Mouse (Mus musculus): ENCODE measurements at regions not wholly inside any gene's neighbourhood (a gene's known extent, or its start where the extent isn't known, plus 50 kb on each side); places are given as distances from the start of the nearest gene placed in this dataset.

DNA sequence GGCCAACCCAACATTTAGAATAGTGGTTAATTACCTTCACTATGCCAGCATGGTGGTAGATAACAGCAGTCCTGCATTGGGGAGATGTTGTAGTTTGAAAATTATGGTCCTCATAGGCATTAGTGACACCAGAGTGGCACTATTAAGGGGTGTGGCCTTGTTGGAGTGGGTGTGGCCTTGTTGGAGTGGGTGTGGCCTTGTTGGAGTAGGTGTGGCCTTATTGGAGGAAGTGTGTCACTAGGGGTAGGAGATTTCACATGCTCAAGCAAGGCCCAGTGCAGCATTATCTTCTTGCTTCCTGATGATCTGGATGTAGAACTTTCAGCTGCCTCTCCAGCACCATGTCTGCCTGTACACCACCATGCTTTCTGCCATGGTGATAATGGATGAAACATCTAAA lies 225.3 kb upstream of the Gadl1 start:
- DNase-seq, result no peak

DNA sequence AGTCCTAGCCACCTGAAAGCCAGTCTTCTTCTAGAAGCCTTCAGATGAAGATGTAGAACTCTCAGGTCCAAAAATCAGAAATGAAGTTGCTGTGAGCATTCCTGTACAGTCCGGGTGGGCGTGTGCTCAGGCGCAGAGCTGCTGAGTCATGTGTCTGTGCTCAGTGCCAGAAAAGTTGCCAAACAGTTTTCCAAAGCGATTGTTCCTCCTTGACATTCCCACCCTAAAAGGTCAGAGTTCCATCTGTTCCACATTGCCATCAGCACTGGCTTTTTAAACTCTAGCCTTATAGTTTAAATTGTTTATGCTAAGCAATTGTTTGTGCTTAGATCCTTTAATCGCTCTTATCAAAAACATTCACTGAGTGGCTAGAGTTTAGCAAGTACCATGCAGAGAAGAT lies 222.7 kb upstream of the Gadl1 start:
- peak; percentile 14 to 21 for DNase-seq

DNA sequence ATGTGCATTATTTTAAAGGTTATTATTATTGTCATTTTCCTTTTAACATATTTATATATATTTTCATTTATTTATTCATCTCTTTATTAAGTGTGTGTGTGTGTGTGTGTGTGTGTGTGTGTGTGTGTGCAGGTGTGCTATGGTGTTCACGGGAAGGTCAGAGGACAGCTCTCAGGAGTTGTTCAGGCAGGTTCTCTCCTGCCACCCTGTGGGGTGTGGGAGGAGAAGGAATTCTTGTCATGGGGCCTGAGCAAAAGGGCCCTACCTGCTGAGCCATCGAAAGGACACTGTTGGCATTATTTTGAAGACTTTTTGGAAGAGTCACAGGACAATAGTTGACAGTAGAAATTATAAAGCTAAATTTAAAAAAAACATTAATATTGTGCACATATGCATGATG lies 216.4 kb upstream of the Gadl1 start:
- DNase-seq, result no peak

DNA sequence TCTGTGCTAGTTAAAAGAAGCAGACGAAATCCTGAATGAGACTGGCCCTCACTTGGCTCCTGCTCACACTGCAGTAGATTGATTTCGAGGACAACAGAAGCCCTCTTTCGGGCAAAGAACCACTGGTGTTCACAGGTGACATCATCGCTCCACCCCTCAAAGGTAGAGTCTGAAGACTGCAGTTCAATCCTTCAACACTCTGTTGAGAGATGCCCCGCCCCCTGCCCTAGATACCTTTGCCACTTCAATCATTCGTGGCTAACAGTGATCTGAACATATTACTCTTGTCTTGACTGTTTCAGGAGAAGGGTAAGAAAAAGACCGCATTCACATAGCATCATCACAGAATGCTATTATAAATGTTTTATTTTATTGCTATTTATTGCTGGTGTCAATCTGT lies 205.5 kb upstream of the Gadl1 start:
- no peak for DNase-seq

DNA sequence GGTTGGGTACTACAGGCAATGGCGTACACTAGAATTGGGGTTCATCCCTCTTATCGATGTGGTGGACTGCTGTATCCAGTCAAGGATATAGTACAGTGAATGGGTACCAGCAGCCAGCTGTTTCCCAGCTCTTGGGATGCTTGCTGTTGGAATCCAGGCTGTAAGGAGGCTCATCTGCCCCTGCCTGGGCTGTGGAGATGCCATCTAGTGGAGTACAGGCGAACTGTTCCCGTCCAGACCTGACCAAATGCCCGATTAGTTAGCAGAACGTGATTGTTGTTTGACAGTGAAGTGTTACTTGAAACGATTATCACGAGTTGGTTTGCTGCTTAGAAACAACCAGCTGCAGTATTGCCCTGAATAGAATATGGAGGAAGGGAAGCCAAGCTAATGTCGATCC lies 205.0 kb upstream of the Gadl1 start:
- DNase-seq, result peak; percentile 48 to 62

DNA sequence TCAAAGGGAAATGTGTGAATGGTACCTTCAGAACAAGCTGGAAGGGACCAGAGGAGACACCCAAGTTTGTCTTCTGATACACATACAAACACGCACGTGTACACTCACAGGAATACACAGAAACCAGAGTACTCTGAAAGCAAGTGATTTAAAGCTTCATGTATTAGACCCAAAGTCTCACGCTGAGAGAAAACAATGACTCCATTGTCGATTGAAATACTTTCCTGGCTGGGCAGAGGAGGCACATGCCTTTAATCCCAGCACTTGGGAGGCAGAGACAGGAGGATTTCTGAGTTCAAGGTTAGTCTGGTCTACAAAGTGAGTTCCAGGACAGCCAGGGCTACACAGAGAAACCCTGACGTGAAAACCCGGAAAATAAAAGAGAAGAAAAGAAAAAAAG lies 203.5 kb upstream of the Gadl1 start:
- DNase-seq, result no peak

DNA sequence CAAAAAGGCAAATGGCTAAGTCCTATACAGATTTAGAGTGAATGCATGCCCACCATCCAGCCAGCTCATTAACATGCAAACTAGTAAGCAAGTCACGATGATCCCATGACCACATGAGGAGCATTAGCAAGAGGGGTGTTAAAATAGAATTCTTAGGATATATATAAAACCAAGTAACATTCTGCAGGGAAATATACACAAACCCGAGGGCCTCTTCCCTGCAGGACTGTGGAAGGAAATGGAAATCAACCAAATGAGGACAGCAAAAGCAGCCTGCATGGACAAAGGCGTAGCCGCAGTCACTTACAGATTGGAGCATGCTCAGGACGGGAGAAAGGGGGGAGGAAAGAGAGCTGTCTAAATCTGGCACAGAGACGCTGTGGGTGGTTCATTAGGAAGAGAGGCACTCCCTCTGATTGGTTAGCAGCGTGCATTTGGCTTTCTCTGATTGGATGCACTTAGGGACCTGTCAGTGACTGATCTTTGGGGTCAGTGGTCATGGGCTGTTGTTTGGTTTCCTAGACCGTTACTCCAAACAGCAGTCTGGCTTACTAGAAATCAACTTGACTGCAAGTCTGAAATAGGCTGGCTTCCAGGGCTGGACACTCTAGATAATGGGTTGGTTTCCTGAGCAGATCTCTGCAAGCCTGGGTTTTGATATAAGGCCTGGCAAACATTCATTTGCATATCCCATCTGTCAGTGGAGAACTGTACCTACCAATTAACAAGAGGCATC lies 200.9 kb upstream of the Gadl1 start:
- DNase-seq, result peak; percentile 47 to 68

DNA sequence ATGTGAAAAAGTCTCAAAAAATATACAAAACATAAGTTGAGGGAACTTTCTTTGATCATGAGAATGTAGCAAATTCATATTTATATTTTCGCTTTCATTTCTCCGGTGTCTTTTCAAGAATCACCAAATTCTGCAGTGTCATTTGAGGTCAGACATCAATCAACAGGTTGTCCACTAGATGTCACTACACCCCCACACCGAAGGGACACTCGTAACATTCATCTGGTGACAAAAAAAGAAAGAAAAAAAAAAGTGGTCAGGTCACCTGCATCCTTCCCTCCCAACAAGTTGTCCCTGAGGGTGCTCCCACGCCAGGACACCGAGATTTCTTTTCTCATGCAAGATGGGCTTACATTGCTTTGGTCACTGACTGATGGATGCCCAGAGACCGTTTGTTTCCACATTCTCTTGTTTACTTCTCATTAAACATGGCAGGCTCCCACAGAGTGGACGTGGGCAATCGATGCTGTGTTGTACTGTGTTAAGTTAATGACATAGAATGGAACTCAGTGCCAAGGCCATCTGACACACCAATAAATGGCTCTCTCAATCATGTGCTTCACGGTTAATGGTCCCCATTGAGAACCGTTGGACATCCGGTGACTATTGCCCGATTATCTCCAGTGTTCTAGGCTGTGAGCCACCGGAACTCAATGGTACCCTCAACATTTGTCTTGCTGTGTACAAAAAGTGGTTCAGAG lies 199.1 kb upstream of the Gadl1 start:
- peak; percentile 17 to 60 for DNase-seq

DNA sequence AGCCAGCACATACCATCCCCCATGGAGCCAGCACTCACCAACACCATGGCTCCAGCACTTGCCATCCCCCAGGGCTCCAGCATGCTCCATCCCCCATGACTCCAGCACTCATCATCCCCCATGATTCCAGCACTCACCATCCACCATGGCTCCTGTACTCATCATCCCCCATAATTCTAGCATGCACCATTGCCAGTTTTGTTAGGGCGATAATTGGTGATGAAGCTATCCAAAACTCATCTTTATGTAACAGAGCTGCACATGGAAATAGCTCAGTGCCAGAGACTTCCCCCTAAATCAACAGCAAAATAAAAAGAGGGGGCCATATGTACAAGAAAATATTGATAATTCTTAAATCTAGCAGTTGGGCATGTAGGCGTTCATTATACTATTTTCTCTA lies 188.9 kb upstream of the Gadl1 start:
- DNase-seq, result no peak

DNA sequence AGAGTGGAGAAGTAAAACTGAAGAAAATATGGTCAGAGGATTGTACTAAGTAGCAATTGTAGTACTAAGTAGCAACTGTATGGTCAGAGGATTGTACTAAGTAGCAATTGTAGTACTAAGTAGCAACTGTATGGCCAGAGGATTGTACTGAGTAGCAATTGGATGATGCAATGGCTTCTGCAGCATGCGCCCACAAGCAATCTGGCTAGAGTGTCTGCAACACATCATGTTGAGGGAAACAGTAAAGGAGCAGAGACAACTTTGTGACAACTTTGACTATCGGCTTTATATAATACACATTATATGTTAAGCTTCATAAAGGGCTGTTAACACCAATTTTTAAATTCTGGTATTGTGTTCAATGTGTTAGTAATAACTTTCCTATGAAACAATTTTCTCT lies 188.4 kb upstream of the Gadl1 start:
- no peak for DNase-seq

DNA sequence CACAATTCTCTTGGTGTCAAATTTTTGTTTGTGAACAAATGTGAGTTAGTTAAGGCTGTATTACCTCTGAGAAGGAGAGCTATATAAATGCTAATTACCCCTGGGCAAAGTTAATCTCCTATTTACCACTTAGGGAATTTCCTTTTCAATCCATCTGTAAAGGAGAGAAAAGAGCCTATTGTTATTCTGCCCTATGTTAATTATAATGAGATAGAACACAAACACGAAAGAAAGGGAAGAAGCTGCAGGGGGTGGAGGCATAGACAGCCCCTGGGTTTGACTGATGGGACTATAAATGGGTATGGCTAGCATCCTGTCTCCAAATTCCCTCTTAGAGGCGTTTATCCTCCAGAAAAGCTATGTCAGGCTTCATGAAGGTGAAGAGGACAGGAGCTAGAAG lies 185.2 kb upstream of the Gadl1 start:
- DNase-seq, result no peak

DNA sequence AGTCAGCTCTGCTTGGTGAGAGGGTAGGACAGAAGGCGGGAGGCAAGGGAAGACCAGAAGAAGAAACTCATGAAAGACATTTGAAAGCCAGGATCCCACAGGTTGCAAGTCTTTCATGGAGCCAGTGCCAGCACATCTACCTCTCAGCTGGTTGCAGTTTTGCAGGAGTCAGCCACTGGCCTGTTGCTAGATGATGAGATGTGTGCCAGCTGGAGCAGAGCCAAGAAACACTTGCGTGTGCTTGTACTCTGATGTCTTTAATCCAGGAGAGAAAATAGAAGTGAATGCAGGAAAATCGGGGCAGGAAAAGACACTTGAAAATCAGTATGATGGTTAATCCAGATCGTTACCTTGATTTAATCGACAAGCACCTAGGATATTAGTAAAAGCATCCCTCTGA lies 181.9 kb upstream of the Gadl1 start:
- peak; percentile 33 to 49 for DNase-seq

DNA sequence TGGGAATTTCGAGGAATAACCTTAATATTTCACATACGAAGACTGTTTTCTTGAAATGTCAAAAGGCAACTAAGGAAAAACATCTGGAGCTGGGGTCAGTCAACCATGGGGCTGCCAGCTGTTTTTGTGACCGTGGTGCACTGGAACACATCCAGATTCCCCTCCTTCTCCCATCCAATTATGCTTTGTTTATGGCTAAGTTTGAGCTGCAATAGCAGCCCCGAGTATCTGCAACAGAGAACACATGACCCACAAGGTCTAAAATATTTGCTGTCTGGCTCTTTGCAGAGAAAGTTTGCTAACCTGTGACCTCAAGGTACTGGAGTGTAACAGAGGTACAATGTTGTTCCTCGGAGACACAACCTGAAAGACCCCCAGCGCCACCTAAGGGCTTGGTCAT lies 177.7 kb upstream of the Gadl1 start:
- DNase-seq, result no peak

DNA sequence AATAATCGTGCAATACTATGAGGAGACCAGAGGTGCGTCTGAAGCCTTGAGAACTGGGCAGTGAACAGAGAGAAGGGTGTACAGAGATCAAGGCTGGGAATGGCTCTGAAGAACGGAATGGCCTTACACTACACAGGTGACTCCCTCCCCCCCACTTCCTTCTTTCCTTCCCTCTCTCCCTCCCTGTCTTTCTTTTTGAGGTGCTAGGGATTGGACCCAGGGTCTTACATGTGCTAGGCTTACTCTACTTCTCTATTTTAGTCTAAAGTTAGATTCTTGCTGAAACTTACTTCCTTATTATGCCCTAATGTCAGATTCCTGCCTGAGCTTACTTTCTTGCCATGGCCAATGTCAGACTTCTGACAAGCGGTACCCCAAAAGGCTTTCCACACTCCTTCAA lies 176.2 kb upstream of the Gadl1 start:
- no peak for DNase-seq

DNA sequence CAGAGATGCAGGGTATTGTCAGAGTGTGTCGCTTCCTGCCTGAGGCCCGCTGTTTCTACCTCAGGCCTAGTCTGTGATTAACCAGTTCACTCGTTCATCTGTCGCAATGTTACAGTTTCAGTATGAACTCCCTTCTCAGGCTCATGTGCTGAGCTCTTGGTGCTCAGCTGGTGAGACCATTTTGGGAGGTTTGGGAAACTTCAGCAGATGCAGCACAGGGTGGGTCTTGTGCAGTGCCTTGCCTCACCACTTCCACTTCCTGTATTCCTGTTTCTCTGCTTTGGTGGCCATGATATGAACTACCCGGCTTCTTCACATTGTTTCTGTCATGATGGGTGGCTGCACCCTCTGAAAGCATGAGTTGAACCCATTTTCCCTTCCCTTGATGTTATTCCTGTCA lies 169.3 kb upstream of the Gadl1 start:
- no peak for DNase-seq

DNA sequence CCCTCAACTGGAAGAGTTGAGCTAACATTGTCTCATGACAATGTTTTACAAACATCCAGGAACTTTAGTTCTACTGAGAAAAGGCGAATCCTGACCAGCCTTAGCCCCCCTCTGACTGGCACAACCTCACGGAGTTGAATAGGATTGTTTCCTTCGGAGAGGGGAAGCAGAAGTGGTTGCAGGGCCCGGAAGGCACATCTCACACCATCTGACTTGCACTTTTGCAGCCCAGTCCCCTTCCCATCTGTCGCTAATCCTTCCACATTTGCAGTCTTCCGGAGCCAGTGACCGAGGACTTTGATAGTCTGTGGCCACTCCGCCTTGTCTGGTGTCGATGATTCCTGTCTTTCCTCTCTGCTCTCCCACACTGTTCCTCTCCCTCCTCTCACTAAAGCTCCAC lies 162.8 kb upstream of the Gadl1 start:
- peak in 1 of 2 experiments; percentile 10 for DNase-seq

DNA sequence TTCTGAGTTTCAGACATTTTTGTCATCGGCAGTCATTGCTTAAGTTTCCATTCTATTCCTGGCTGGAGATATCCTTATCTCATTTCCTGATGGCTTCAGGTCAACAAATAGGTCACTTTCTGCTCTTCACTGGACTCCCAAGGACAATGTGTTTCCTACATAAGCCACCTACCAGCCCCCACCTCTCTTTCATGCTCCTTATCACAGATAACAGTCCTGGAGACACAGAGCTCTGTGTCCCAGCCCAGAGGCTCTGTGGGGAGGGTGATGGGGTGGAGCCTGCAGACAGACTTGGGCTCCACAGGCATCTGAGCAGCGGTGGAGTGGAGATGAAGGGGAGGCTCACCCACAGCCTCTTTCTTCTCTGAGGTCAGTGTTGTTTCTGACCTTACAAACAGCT lies 148.8 kb upstream of the Gadl1 start:
- peak in 1 of 2 experiments; percentile 9 for DNase-seq

DNA sequence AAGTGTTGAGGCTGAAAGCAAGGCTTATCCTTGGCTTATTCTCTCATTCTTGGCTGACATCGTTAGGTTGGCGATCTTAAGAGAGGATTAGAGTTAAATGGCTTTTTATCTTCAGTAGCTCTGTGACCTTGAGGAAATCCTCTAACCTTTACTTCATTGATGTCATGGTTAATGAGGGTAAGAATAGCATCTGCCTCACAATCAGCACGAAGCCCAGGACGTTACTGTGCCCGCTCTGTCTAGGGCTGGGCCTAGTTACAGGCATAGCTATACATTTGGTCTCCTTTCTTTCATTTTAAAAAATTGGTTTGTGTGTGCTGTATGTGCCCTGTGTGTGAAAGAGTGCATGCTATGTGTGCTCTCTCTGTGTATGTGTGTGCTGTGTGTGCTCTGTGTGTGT lies 145.1 kb upstream of the Gadl1 start:
- no peak for DNase-seq

DNA sequence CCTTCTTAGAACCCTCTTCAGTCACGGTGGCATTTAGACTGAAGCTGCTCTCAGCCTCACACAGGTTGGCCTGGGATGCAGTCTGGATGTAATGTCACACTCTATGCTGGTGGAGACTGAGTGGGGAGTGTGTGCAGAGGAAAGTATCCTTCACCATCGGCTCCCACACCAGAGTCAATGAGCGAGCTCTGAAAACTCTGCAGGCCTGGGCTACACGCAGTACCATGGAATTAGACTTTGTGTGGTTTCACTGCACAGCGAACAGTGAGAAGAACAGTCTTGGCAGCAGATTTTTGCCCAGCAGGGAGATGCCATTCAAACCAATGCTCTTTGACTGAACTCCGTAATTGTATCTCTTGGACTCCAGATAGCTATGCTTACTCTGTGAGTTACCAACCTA lies 142.8 kb upstream of the Gadl1 start:
- DNase-seq, result no peak

DNA sequence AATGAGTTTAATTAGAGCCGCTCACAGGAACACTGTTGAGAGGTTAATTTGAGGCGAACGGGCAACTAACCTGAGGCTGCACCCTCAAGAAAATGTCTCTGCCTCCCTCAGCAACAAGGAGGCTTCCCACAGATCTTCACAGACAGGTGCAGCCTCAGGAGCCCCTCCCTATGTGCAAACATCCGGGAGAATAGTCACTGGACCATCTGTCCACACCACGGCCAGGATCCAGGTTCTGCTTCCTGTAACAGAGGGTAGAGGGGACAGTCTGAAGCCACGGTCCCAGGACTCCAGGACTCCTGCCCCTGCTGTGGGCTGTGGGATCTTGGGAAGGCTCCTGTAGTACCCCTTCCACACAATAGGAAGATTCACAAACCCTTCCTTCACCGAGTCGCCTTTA lies 134.1 kb upstream of the Gadl1 start:
- DNase-seq, result no peak

DNA sequence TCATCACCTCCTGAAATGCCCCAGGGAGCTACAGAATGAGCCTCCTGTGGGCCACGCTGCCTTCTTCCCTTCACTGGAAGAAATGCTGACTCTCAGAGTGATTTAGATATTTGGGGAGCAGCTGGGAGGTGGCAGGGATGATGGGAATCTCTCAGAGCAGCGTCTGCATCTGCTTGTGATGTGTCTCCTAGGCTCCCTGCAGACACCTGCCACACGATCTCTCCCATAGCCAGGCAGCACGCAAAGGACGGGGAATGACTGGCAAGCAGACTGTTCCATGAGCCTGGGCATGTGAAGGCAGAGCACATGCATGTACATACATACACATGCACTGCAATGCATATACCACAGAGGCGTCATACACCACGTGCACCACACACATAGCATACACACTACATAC lies 133.4 kb upstream of the Gadl1 start:
- no peak for DNase-seq

DNA sequence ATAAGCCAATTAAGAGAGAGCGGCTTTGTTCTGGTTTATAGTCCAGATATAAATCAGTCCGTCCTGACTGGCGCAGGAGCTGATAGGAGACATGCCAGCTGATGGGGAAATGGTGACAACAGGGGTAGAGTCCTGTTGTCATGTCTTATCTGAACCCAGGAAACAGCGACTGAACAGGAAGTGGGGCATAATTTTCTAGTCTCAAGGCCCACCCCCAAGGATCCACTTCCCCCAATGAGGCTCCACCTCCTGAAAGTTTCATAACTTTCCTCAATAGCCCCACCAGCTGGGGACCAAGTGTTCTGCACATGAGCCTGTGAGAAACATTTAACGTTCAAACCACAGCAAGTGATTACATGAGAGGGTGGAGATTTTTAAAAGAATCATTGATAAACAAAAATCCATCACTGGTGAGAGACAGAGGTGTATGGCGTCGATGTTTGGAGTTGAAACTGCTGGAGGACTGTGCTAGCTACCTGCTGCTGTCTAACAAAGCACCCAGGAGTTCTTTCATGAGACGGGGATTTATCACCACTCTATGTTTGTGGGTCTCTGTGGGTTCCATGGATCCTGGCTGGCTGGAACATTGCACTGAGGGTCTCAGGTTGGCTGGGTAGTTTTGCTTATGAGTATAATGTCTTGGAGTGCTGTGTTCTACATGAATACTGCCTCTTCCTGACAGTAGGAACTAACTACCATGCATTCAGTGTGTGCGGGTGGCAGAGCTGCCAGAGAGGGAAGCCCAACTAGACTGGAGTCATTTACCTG lies 132.0 kb upstream of the Gadl1 start:
- DNase-seq, result no peak

DNA sequence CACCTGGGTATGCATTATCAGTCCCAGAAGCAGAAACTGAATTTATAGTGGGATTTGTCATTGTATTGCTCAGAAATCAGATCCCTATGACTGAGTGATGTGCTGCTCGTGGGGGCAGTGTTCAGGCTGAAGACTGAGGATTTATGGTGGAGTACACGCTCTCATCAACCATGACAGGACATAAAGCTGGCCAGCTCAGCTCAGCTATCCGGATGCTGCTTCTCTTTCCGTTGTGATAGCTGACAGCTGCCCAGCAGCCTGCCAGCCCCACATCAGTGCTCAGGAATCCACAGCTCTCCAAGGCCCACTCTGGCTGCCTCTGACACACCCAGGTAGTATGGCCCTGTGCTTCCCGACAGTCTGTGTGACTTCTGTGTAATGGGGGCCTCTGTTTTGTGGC lies 130.4 kb upstream of the Gadl1 start:
- no peak for DNase-seq

DNA sequence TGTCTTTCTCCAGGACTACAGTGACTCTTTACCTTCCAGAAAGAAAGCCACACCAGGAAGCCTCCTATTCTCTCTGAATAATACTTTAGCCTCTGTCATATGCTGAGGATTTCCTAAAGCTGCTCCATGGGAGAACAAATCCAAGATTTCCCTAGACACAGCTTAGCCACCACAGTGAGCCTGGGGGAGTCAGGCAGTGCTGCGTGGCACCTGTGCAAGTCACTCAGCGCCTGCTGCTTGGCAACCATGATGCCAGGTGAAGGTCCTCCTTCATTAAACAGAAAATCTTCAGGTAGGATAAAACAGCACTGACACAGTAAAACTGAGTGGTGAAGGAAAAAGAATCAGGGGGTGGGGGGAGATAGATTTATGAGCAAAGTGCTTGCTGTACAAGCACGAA lies 109.9 kb upstream of the Gadl1 start:
- no peak for DNase-seq
